Comparison of ENCODE assay signal across 1 mouse cellular context in the genomic region with DNA sequence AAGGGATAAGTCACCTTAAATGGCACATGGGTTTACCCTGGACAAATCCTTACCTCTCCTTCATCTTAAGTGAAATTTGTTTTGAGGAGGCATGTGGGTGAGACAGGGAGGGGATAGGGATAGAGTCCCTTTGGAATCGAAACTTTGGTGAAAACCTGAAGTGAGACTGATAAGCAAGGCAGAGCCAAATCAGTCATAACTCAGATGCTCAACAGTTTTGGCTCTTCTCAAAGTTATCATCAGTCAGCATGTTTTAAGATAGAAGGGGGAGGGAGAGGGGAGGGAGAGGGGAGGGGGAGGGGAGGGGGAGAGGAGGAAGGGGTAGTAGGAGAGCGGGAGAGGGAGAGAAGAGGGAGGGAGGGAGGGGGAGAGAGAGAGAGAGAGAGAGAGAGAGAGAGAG.
TF ChIP-seq lines count a peak whose summit lies in the region.

No protein-coding gene starts in this region.

TF ChIP-seq in MEL, 35 proteins besides CTCF, POLR2A, EP300 and RAD21 (continued from another document):
- TF ChIP-seq UBTF (IDR thresholded peaks at IDR 0.05; ENCODE audit: borderline replicate concordance, insufficient read depth, low read depth, low read length) (no peak), NELFE (IDR thresholded peaks at IDR 0.05; ENCODE audit: low read depth, low read length) (no peak), POLR2AphosphoS2 (IDR thresholded peaks at IDR 0.05; ENCODE audit: low read length) (no peak), ZMIZ1 (IDR thresholded peaks at IDR 0.05; ENCODE audit: low read depth, low read length) (no peak), SIN3A (IDR thresholded peaks at IDR 0.05; ENCODE audit: low read length) (no peak), USF2 (IDR thresholded peaks at IDR 0.05; ENCODE audit: borderline replicate concordance in 1 of 2, insufficient read depth in 1 of 2, low read depth in 1 of 2, low read length in 2 of 2) (no peak), ZKSCAN1 (IDR thresholded peaks at IDR 0.05; ENCODE audit: low read depth, low read length) (no peak), GATA1 (IDR thresholded peaks at IDR 0.05; ENCODE audit: low read depth, low read length) (peak; percentile 67), MYC (IDR thresholded peaks at IDR 0.05; ENCODE audit: low read depth, low read length) (no peak), TAL1 (IDR thresholded peaks at IDR 0.05; ENCODE audit: low read length) (no peak), SMC3 (IDR thresholded peaks at IDR 0.05; ENCODE audit: low read depth, low read length) (no peak), JUND (IDR thresholded peaks at IDR 0.05; ENCODE audit: low read depth, low read length) (no peak), MXI1 (IDR thresholded peaks at IDR 0.05; ENCODE audit: low read depth, low read length) (peak; percentile 21; the same call in 1 of the 2 replicates), MYB (IDR thresholded peaks at IDR 0.05; ENCODE audit: low read depth, low read length) (no peak), TBP (IDR thresholded peaks at IDR 0.05; ENCODE audit: low read depth, low read length) (no peak), MAX (IDR thresholded peaks at IDR 0.05; ENCODE audit: low read length) (no peak)
TF ChIP-seq in MEL: peak in this region for 5.
